Mouse (Mus musculus) activated CD4-positive, CD25-positive, alpha-beta regulatory T cell, adult 4 months (primary cell): ENCODE data around the gene Pir. TPM values are rescaled to one million over a fixed set of nuclear protein-coding genes. Genes with fewer than 3 reads are reported as not detected.

Experiments used
- polyA plus RNA-seq, 2 experiments: library from polyadenylated mRNA; unstranded; fragments of 100-300 nt; shearing (Covaris generic); gene quantifications; one replicate each; pipeline ENCODE4 v1.2.1; 2017

The Pir gene
- polyA plus RNA-seq, 2 experiments from 2014 or later: not detected

Other genes starting within 250 kb of the Pir start
- gene Car5b, start 241.4 kb upstream of the Pir start, polyA plus RNA-seq: 1 to 10 TPM; 7.1 to 9.9 TPM
- gene Siah1b, start 192.9 kb upstream of the Pir start, polyA plus RNA-seq: 1 to 10 TPM; 2.5 TPM
- not detected for gene Cltrn, start 180.5 kb upstream of the Pir start, polyA plus RNA-seq
- gene Ace2, start 130.0 kb upstream of the Pir start, polyA plus RNA-seq: not detected
- gene Bmx, start 11.2 kb upstream of the Pir start, polyA plus RNA-seq: not detected
- gene Vegfd, start 104.0 kb downstream of the Pir start, polyA plus RNA-seq: not detected
- 1 to 10 TPM; 6.6 to 8.2 TPM for gene Piga, start 150.4 kb downstream of the Pir start, polyA plus RNA-seq
- gene Asb11, start 167.6 kb downstream of the Pir start, polyA plus RNA-seq: not detected
- not detected for gene Asb9, start 237.0 kb downstream of the Pir start, polyA plus RNA-seq